Mouse (Mus musculus) G1E (cell line): ENCODE results near the gene Surf6.
"Not testable (repeated sequence)": the region's sequence is repeated elsewhere in the genome, so short reads cannot be mapped to it uniquely, and the experiment has no call there.

Source experiments
- CTCF ChIP-seq: IDR thresholded peaks from 2 replicates; pipeline ENCODE4 v1.5.1; 2012; ENCODE audit warnings: low read depth, low read length, inconsistent platforms, mixed read lengths
- TAL1 ChIP-seq: conservative IDR thresholded peaks from 2 replicates; pipeline ENCODE4 v1.6.1; 2012; ENCODE audit warnings: low read depth, low read length, inconsistent platforms, mixed read lengths

- TF ChIP-seq CTCF, TAL1: not testable (repeated sequence)
These were observed 16.5 kb downstream of the Surf6 start for GRCm38 (mm10) chr2:26886170-26886569.
